In the genomic region with DNA sequence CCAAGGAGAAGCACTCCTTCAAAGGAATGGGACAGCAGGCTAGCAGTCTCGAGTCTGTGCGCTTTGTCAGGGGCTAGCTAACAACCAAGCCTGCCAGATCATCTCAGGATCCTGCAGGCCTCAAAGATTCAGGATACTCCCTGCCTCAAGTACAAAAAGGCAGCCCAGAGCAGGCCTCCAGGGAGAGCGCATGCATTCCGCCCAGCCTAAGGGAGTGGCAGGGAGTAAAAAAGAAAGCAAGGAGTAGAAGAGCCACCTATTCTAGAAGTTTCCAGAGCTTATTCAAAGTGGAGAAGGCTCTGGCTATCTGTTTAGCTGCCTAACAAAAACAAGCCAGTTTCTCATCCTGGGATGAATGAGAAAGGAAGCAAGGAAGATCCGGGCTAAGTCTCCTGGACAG, we compare ENCODE assay signal across 21 mouse cellular contexts.
DNase-seq lines count a peak whose midpoint lies in the region; ATAC-seq and TF ChIP-seq lines count a peak whose summit lies in the region.
"Had no signal": no experiment of that assay in that cellular context is flagged by ENCODE, and none has a peak within 500 bp of the region (broad histone marks: within the 10 kb centered on the region; RNA-seq: fewer than 3 reads in every experiment).

No protein-coding gene starts in this region.

- TF ChIP-seq CTCF in heart, postnatal 0 days (IDR thresholded peaks at IDR 0.05; ENCODE audit: low read depth) = no peak

- intact Hi-C loops in gastrocnemius, postnatal 14 days (cut with DNase I; ENCODE audit: low total_unique reads) = no loop called here
- intact Hi-C loops in heart, postnatal 36 days (cut with DNase I) = no loop called here

- H3K9me3 ChIP-seq in heart, postnatal 0 days (replicated peaks; ENCODE audit: control insufficient read depth, low read length) = no peaks in the 10 kb centered on the region
- no peaks in the 10 kb centered on the region for H3K9me3 ChIP-seq in stomach, embryonic 14.5 days (ENCODE audit: control insufficient read depth, low read depth, low read length)
- H3K9me3 ChIP-seq: embryonic facial prominence, embryonic 13.5 days; neural tube, embryonic 12.5 days had no signal

- H3K36me3 ChIP-seq in heart, postnatal 0 days (replicated peaks; ENCODE audit: control insufficient read depth, insufficient read depth, low read length) = 0 out of 2 replicates have a peak, but pooled peaks cover 5% of the 10 kb centered on the region
- H3K36me3 ChIP-seq in stomach, embryonic 14.5 days (ENCODE audit: control insufficient read depth, insufficient read depth, low read length) = no peaks in the 10 kb centered on the region
- H3K36me3 ChIP-seq: embryonic facial prominence, embryonic 13.5 days; midbrain, embryonic 10.5 days; neural tube, embryonic 12.5 days had no signal

- WGBS in heart, postnatal 0 days = 73% methylated on average over 5 of the region's 5 CpGs
- 83% methylated on average over 5 of the region's 5 CpGs for WGBS in stomach, embryonic 14.5 days

- TF ChIP-seq EP300 in heart, postnatal 0 days (IDR thresholded peaks at IDR 0.05; ENCODE audit: low read depth) = no peak

- no peak for ATAC-seq in heart, postnatal 0 days (ENCODE audit: insufficient read depth, low read depth)
- ATAC-seq in stomach, embryonic 14.5 days (ENCODE audit: insufficient number of reproducible peaks, insufficient read depth, low FRiP score, low read depth) = no peak
- ATAC-seq: activated CD4-positive, CD25-positive, alpha-beta regulatory T cell, adult 4 months; forebrain, embryonic 16.5 days; inflammation-experienced regulatory T-cells, adult 6 months had no signal

- H3K4me1 ChIP-seq in heart, postnatal 0 days (ENCODE audit: control insufficient read depth, insufficient read depth) = peaks cover 5% of the 10 kb centered on the region; the same call in 1 of the 2 replicates
- no peaks in the 10 kb centered on the region for H3K4me1 ChIP-seq in stomach, embryonic 14.5 days (ENCODE audit: control insufficient read depth, insufficient read depth, low read length)
- H3K4me1 ChIP-seq: neural tube, embryonic 12.5 days had no signal

- DNase-seq in gastrocnemius, postnatal 14 days = peak; percentile 17
- DNase-seq in gastrocnemius, postnatal 4 days (ENCODE audit: low spot score in 2 of 2) = no peak
- no peak for DNase-seq in heart, postnatal 0 days (ENCODE audit: low spot score)
- no peak for DNase-seq in heart, postnatal 36 days
- DNase-seq in ZHBTc4 (ENCODE audit: low read depth, low spot score) = peak; percentile 60
- no peak for DNase-seq in lung, postnatal 25 days (ENCODE audit: low spot score)
- DNase-seq: adrenal gland, postnatal 25 days; cerebellum, adult 2 months; kidney, postnatal 4 days; layer of hippocampus, postnatal 36 days; liver; lung, adult 18-20 months; lung, postnatal 4 days; thymus, postnatal 36 days had no signal

- H3K27me3 ChIP-seq in heart, postnatal 0 days (ENCODE audit: control insufficient read depth, insufficient read depth, low read length) = no peaks in the 10 kb centered on the region
- no peaks in the 10 kb centered on the region for H3K27me3 ChIP-seq in stomach, embryonic 14.5 days (ENCODE audit: control insufficient read depth, insufficient read depth, low read length)
- H3K27me3 ChIP-seq: embryonic facial prominence, embryonic 13.5 days; neural tube, embryonic 12.5 days had no signal

- H3K27ac ChIP-seq in heart, postnatal 0 days (ENCODE audit: low read depth) = peak overlapping the region; percentile 54
- peak overlapping the region; percentile 33; the same call in 1 of the 2 replicates for H3K27ac ChIP-seq in stomach, embryonic 14.5 days (ENCODE audit: low read length)
- H3K27ac ChIP-seq: embryonic facial prominence, embryonic 13.5 days; midbrain, embryonic 10.5 days; neural tube, embryonic 12.5 days had no signal

- no peak overlapping the region for H3K4me2 ChIP-seq in heart, postnatal 0 days (ENCODE audit: low read depth, low read length)
- no peak overlapping the region for H3K4me2 ChIP-seq in stomach, embryonic 14.5 days (replicated peaks; ENCODE audit: low read depth, low read length)
- H3K4me2 ChIP-seq: embryonic facial prominence, embryonic 13.5 days; neural tube, embryonic 12.5 days had no signal

- H3K4me3 ChIP-seq in heart, postnatal 0 days (ENCODE audit: low read depth, low read length) = no peak overlapping the region
- H3K4me3 ChIP-seq in stomach, embryonic 14.5 days (ENCODE audit: low read depth, low read length) = no peak overlapping the region
- H3K4me3 ChIP-seq: embryonic facial prominence, embryonic 13.5 days; midbrain, embryonic 10.5 days; neural tube, embryonic 12.5 days had no signal

- no peak overlapping the region for H3K9ac ChIP-seq in heart, postnatal 0 days (replicated peaks; ENCODE audit: low read depth, low read length)
- H3K9ac ChIP-seq in stomach, embryonic 14.5 days (replicated peaks; ENCODE audit: low read depth, low read length) = no peak overlapping the region
- H3K9ac ChIP-seq: embryonic facial prominence, embryonic 13.5 days; neural tube, embryonic 12.5 days had no signal

Comparison
In these comparisons a context has a peak if more than half of its experiments do, and no peak if none do; other contexts are left out.
1. DNase-seq: peak in gastrocnemius, postnatal 14 days (single experiment) and ZHBTc4 (single experiment); none in gastrocnemius, postnatal 4 days (0 of 2), heart, postnatal 0 days (single experiment), heart, postnatal 36 days (0 of 2) and lung, postnatal 25 days (single experiment).